10 mouse cellular contexts compared by ENCODE assay signal in genomic region chr9:80386492-80386891, GRCm38 (mm10).
DNase-seq lines count a peak whose midpoint lies in the region; ATAC-seq and TF ChIP-seq lines count a peak whose summit lies in the region.
"Had no signal": no experiment of that assay in that cellular context is flagged by ENCODE, and none has a peak within 500 bp of the region (broad histone marks: within the 10 kb centered on the region; RNA-seq: fewer than 3 reads in every experiment).

No protein-coding gene starts in this region.

- ATAC-seq in forebrain, embryonic 14.5 days: peak; percentile 72; the same call in 1 of the 2 replicates
- no peak for ATAC-seq in liver, postnatal 0 days
- ATAC-seq in hindbrain, embryonic 13.5 days (ENCODE audit: low FRiP score): peak; percentile 40; the same call in 1 of the 2 replicates
- no peak for ATAC-seq in liver, embryonic 12.5 days

- peak; percentile 65 for DNase-seq in forebrain, embryonic 14.5 days (ENCODE audit: low spot score)
- no peak for DNase-seq in forebrain, embryonic 10.5 days (ENCODE audit: extremely low spot score, low spot score)
- DNase-seq in liver, postnatal 0 days: no peak
- no peak for DNase-seq in liver
- DNase-seq in ES-CJ7 (ENCODE audit: low read depth, low spot score): peak; percentile 54
- DNase-seq in gastrocnemius, postnatal 36 days: no peak
- DNase-seq: liver, embryonic 13.5 days had no signal

- 34% methylated on average over 5 of the region's 5 CpGs for WGBS in forebrain, embryonic 14.5 days
- 29% methylated on average over 5 of the region's 5 CpGs for WGBS in forebrain, embryonic 10.5 days
- WGBS in liver, postnatal 0 days (ENCODE audit: insufficient replicate concordance): 35% methylated on average over 5 of the region's 5 CpGs
- 33% methylated on average over 5 of the region's 5 CpGs for WGBS in hindbrain, embryonic 13.5 days
- WGBS in liver, embryonic 12.5 days (ENCODE audit: insufficient replicate concordance): 31% methylated on average over 5 of the region's 5 CpGs

- H3K36me3 ChIP-seq in forebrain, embryonic 14.5 days (ENCODE audit: control insufficient read depth, insufficient read depth, low read length): no peaks in the 10 kb centered on the region
- H3K36me3 ChIP-seq in forebrain, embryonic 10.5 days (replicated peaks): no peaks in the 10 kb centered on the region
- H3K36me3 ChIP-seq in liver, postnatal 0 days (replicated peaks; ENCODE audit: insufficient read depth, low read length): no peaks in the 10 kb centered on the region
- no peaks in the 10 kb centered on the region for H3K36me3 ChIP-seq in hindbrain, embryonic 13.5 days
- H3K36me3 ChIP-seq in liver, embryonic 12.5 days: no peaks in the 10 kb centered on the region
- H3K36me3 ChIP-seq: liver, embryonic 13.5 days had no signal

- no peak for TF ChIP-seq EP300 in liver, postnatal 0 days (IDR thresholded peaks at IDR 0.05; ENCODE audit: low read depth)

- intact Hi-C loops in gastrocnemius, postnatal 36 days (cut with DNase I): no loop called here

- no peaks in the 10 kb centered on the region for H3K9me3 ChIP-seq in forebrain, embryonic 14.5 days (replicated peaks; ENCODE audit: control insufficient read depth, low read length)
- H3K9me3 ChIP-seq in forebrain, embryonic 10.5 days: no peaks in the 10 kb centered on the region
- H3K9me3 ChIP-seq in liver, postnatal 0 days (ENCODE audit: low read length): no peaks in the 10 kb centered on the region
- H3K9me3 ChIP-seq in hindbrain, embryonic 13.5 days: no peaks in the 10 kb centered on the region
- H3K9me3 ChIP-seq in liver, embryonic 12.5 days (replicated peaks): no peaks in the 10 kb centered on the region
- H3K9me3 ChIP-seq: liver, embryonic 13.5 days had no signal

- no peak overlapping the region for H3K27ac ChIP-seq in forebrain, embryonic 14.5 days (ENCODE audit: low read depth, low read length)
- H3K27ac ChIP-seq in forebrain, embryonic 10.5 days: no peak overlapping the region
- H3K27ac ChIP-seq in liver, postnatal 0 days (ENCODE audit: low read depth): no peak overlapping the region
- H3K27ac ChIP-seq in hindbrain, embryonic 13.5 days: no peak overlapping the region
- no peak overlapping the region for H3K27ac ChIP-seq in liver, embryonic 12.5 days
- H3K27ac ChIP-seq: liver, embryonic 13.5 days had no signal

- H3K27me3 ChIP-seq in forebrain, embryonic 14.5 days (replicated peaks; ENCODE audit: control insufficient read depth, insufficient read depth, low read length): no peaks in the 10 kb centered on the region
- H3K27me3 ChIP-seq in forebrain, embryonic 10.5 days (ENCODE audit: poor library complexity, severe bottlenecking): peaks cover 6% of the 10 kb centered on the region; the same call in 1 of the 2 replicates
- H3K27me3 ChIP-seq in liver, postnatal 0 days (ENCODE audit: insufficient read depth, low read length): no peaks in the 10 kb centered on the region
- no peaks in the 10 kb centered on the region for H3K27me3 ChIP-seq in hindbrain, embryonic 13.5 days
- no peaks in the 10 kb centered on the region for H3K27me3 ChIP-seq in liver, embryonic 12.5 days (replicated peaks)
- H3K27me3 ChIP-seq: liver, embryonic 13.5 days had no signal

- no peak overlapping the region for H3K4me3 ChIP-seq in forebrain, embryonic 14.5 days (ENCODE audit: low read depth, low read length)
- H3K4me3 ChIP-seq in forebrain, embryonic 10.5 days: no peak overlapping the region
- no peak overlapping the region for H3K4me3 ChIP-seq in liver, postnatal 0 days (ENCODE audit: low read depth, low read length)
- no peak overlapping the region for H3K4me3 ChIP-seq in hindbrain, embryonic 13.5 days
- no peak overlapping the region for H3K4me3 ChIP-seq in liver, embryonic 12.5 days
- H3K4me3 ChIP-seq: erythroblast, embryonic 14.5 days; liver, embryonic 13.5 days had no signal

- no peak overlapping the region for H3K9ac ChIP-seq in forebrain, embryonic 14.5 days (ENCODE audit: low read length)
- no peak overlapping the region for H3K9ac ChIP-seq in liver, postnatal 0 days (replicated peaks)
- no peak overlapping the region for H3K9ac ChIP-seq in hindbrain, embryonic 13.5 days
- no peak overlapping the region for H3K9ac ChIP-seq in liver, embryonic 12.5 days
- H3K9ac ChIP-seq: liver, embryonic 13.5 days had no signal

- H3K4me1 ChIP-seq in forebrain, embryonic 14.5 days (ENCODE audit: control insufficient read depth, insufficient read depth, low read length): peaks cover 7% of the 10 kb centered on the region; the same call in 1 of the 2 replicates
- H3K4me1 ChIP-seq in forebrain, embryonic 10.5 days: peaks cover 12% of the 10 kb centered on the region
- no peaks in the 10 kb centered on the region for H3K4me1 ChIP-seq in liver, postnatal 0 days (ENCODE audit: insufficient read depth)
- peaks cover 7% of the 10 kb centered on the region; the same call in 1 of the 2 replicates for H3K4me1 ChIP-seq in hindbrain, embryonic 13.5 days (replicated peaks)
- no peaks in the 10 kb centered on the region for H3K4me1 ChIP-seq in liver, embryonic 12.5 days
- H3K4me1 ChIP-seq: liver, embryonic 13.5 days had no signal

- 0 out of 2 replicates have a peak, but pooled peaks have one; percentile 21 for TF ChIP-seq CTCF in liver, postnatal 0 days (IDR thresholded peaks at IDR 0.05; ENCODE audit: low read depth)

- H3K4me2 ChIP-seq in forebrain, embryonic 14.5 days (ENCODE audit: low read length): no peak overlapping the region
- no peak overlapping the region for H3K4me2 ChIP-seq in liver, postnatal 0 days (ENCODE audit: low read depth, low read length)
- no peak overlapping the region for H3K4me2 ChIP-seq in hindbrain, embryonic 13.5 days
- H3K4me2 ChIP-seq in liver, embryonic 12.5 days: no peak overlapping the region
- H3K4me2 ChIP-seq: liver, embryonic 13.5 days had no signal

Comparison
In these comparisons a context has a peak if more than half of its experiments do, and no peak if none do; other contexts are left out.
1. DNase-seq: peak in forebrain, embryonic 14.5 days (single experiment) and ES-CJ7 (single experiment); none in forebrain, embryonic 10.5 days (single experiment), liver, postnatal 0 days (single experiment), liver (single experiment) and gastrocnemius, postnatal 36 days (0 of 2).
2. ATAC-seq: peak in forebrain, embryonic 14.5 days (single experiment) and hindbrain, embryonic 13.5 days (single experiment); none in liver, postnatal 0 days (single experiment) and liver, embryonic 12.5 days (single experiment).